Mouse (Mus musculus): ENCODE data around the gene Atp8a2.

DNA sequence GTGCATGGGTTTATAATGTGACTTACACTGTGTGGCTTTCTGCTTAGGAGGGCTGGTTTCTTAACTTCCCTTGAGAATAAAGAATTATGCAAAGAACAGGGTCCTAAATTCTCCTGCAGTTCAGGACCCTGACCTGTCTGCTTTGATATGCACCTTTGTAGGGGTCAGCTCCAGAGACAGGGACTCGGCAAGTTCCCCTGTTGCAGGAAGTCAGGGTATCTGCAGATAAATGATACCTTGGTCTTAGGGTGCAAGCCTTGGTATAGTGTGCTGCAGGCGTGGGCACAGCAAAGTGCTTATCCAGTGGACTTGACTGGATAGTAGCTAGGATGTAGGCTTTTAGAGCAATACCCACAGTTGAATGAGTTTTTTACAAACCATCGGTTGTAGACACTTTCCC lies 552.1 kb downstream of the Atp8a2 start:
- TF ChIP-seq CTCF (IDR thresholded peaks at IDR 0.05; ENCODE audit: low read depth, low read length) (no peak), GATA1 (IDR thresholded peaks at IDR 0.05; ENCODE audit: borderline replicate concordance, low read length) (no peak), TAL1 (conservative IDR thresholded peaks at IDR 0.05; ENCODE audit: low read depth, low read length) (no peak)
